ENCODE assay signal across 8 mouse cellular contexts in the genomic region with DNA sequence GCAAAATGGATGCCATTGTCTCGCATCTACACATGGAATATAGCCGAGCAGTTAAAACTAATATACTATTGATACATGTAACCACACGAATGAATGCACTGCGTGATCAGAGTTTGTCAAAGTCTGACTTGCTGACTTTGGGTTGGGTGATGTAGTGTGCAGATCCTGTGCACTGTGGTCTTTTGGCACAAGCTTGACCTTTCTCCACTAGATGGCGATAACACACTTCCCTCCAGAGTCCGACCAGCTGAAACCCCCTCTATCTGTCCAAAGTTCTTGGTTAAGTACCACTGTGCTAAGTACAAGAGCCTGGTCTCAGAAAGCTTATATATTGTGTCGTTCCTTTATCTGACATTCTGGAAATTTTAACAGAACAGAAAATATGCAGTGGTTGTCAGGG.
DNase-seq lines count a peak whose midpoint lies in the region; ATAC-seq and TF ChIP-seq lines count a peak whose summit lies in the region.

No protein-coding gene starts in this region.

- TF ChIP-seq EP300 in liver, postnatal 0 days (IDR thresholded peaks at IDR 0.05; ENCODE audit: low read depth), result no peak
- TF ChIP-seq EP300 in lung, postnatal 0 days (IDR thresholded peaks at IDR 0.05), result no peak

- 33% methylated on average over 7 of the region's 7 CpGs for WGBS in liver, postnatal 0 days (ENCODE audit: insufficient replicate concordance)
- WGBS in liver, embryonic 11.5 days, result 33% methylated on average over 7 of the region's 7 CpGs
- WGBS in embryonic facial prominence, embryonic 10.5 days, result 41% methylated on average over 7 of the region's 7 CpGs
- 37% methylated on average over 7 of the region's 7 CpGs for WGBS in lung, postnatal 0 days

- no peak overlapping the region for H3K27ac ChIP-seq in liver, postnatal 0 days (ENCODE audit: low read depth)
- no peak overlapping the region for H3K27ac ChIP-seq in liver, embryonic 11.5 days (ENCODE audit: low read depth, low read length)
- no peak overlapping the region for H3K27ac ChIP-seq in embryonic facial prominence, embryonic 10.5 days (replicated peaks)
- no peak overlapping the region for H3K27ac ChIP-seq in lung, postnatal 0 days (ENCODE audit: low read length)

- no peak overlapping the region for H3K9ac ChIP-seq in liver, postnatal 0 days (replicated peaks)
- H3K9ac ChIP-seq in liver, embryonic 11.5 days (ENCODE audit: low read depth, low read length), result no peak overlapping the region
- H3K9ac ChIP-seq in lung, postnatal 0 days (replicated peaks; ENCODE audit: low read depth), result no peak overlapping the region

- no peaks in the 10 kb centered on the region for H3K27me3 ChIP-seq in liver, postnatal 0 days (ENCODE audit: insufficient read depth, low read length)
- H3K27me3 ChIP-seq in liver, embryonic 11.5 days (replicated peaks; ENCODE audit: control insufficient read depth, insufficient read depth, low read length), result no peaks in the 10 kb centered on the region
- H3K27me3 ChIP-seq in embryonic facial prominence, embryonic 10.5 days (replicated peaks; ENCODE audit: low read depth, poor library complexity, severe bottlenecking), result no peaks in the 10 kb centered on the region
- no peaks in the 10 kb centered on the region for H3K27me3 ChIP-seq in lung, postnatal 0 days (replicated peaks; ENCODE audit: insufficient read depth, low read length)

- no peak for ATAC-seq in liver, postnatal 0 days
- no peak for ATAC-seq in liver, embryonic 11.5 days (replicated peaks; ENCODE audit: low FRiP score)
- ATAC-seq in lung, postnatal 0 days, result no peak

- no peaks in the 10 kb centered on the region for H3K36me3 ChIP-seq in liver, postnatal 0 days (replicated peaks; ENCODE audit: insufficient read depth, low read length)
- H3K36me3 ChIP-seq in liver, embryonic 11.5 days (ENCODE audit: control insufficient read depth, insufficient read depth, low read length), result no peaks in the 10 kb centered on the region
- no peaks in the 10 kb centered on the region for H3K36me3 ChIP-seq in embryonic facial prominence, embryonic 10.5 days (replicated peaks)
- H3K36me3 ChIP-seq in lung, postnatal 0 days (ENCODE audit: insufficient read depth, low read length), result no peaks in the 10 kb centered on the region

- no peak overlapping the region for H3K4me2 ChIP-seq in liver, postnatal 0 days (ENCODE audit: low read depth, low read length)
- H3K4me2 ChIP-seq in liver, embryonic 11.5 days, result no peak overlapping the region
- H3K4me2 ChIP-seq in lung, postnatal 0 days (replicated peaks; ENCODE audit: low read depth, low read length), result no peak overlapping the region

- peak; percentile 26 for DNase-seq in adrenal gland, postnatal 14 days
- no peak for DNase-seq in adrenal gland, postnatal 25 days
- DNase-seq in liver, postnatal 0 days, result peak; percentile 15
- DNase-seq in liver, embryonic 11.5 days (ENCODE audit: low spot score), result no peak
- DNase-seq in embryonic facial prominence, embryonic 10.5 days (ENCODE audit: low spot score), result peak; percentile 56
- DNase-seq in lung, postnatal 0 days (ENCODE audit: low spot score), result peak; percentile 58
- no peak for DNase-seq in urinary bladder, adult 18-20 months (ENCODE audit: low spot score in 2 of 2)
- no peak for DNase-seq in natural killer cell, adult 2 months (ENCODE audit: low spot score in 2 of 2)

- H3K4me3 ChIP-seq in liver, postnatal 0 days (ENCODE audit: low read depth, low read length), result no peak overlapping the region
- no peak overlapping the region for H3K4me3 ChIP-seq in liver, embryonic 11.5 days (ENCODE audit: low read depth, low read length)
- no peak overlapping the region for H3K4me3 ChIP-seq in embryonic facial prominence, embryonic 10.5 days
- no peak overlapping the region for H3K4me3 ChIP-seq in lung, postnatal 0 days (ENCODE audit: low read depth, low read length)

- H3K4me1 ChIP-seq in liver, postnatal 0 days (ENCODE audit: insufficient read depth), result no peaks in the 10 kb centered on the region
- no peaks in the 10 kb centered on the region for H3K4me1 ChIP-seq in liver, embryonic 11.5 days (replicated peaks; ENCODE audit: control insufficient read depth, insufficient read depth, low read length)
- no peaks in the 10 kb centered on the region for H3K4me1 ChIP-seq in embryonic facial prominence, embryonic 10.5 days
- H3K4me1 ChIP-seq in lung, postnatal 0 days (ENCODE audit: insufficient read depth, low read depth, low read length), result no peaks in the 10 kb centered on the region

- TF ChIP-seq CTCF in liver, postnatal 0 days (IDR thresholded peaks at IDR 0.05; ENCODE audit: low read depth), result peak; percentile 61
- TF ChIP-seq CTCF in lung, postnatal 0 days (IDR thresholded peaks at IDR 0.05), result peak; percentile 73

- H3K9me3 ChIP-seq in liver, postnatal 0 days (ENCODE audit: low read length), result no peaks in the 10 kb centered on the region
- H3K9me3 ChIP-seq in liver, embryonic 11.5 days (ENCODE audit: control insufficient read depth, low read length), result no peaks in the 10 kb centered on the region
- no peaks in the 10 kb centered on the region for H3K9me3 ChIP-seq in embryonic facial prominence, embryonic 10.5 days
- no peaks in the 10 kb centered on the region for H3K9me3 ChIP-seq in lung, postnatal 0 days (ENCODE audit: low read length)

Comparison
In these comparisons a context has a peak if more than half of its experiments do, and no peak if none do; other contexts are left out.
1. DNase-seq: peak in adrenal gland, postnatal 14 days (single experiment), liver, postnatal 0 days (single experiment), embryonic facial prominence, embryonic 10.5 days (single experiment) and lung, postnatal 0 days (single experiment); none in adrenal gland, postnatal 25 days (single experiment), liver, embryonic 11.5 days (single experiment), urinary bladder, adult 18-20 months (0 of 2) and natural killer cell, adult 2 months (0 of 2).